Mouse (Mus musculus): ENCODE data around the gene Eif2a. TPM values are rescaled to one million over a fixed set of nuclear protein-coding genes. Genes with fewer than 3 reads are reported as not detected.

Eif2a gene
- polyA plus RNA-seq, 1 experiment = 14.4 TPM

GRCm38 (mm10) chr3:58556649-58557048, 31.0 kb downstream of the Eif2a start:
- no peak overlapping the region for H3ac ChIP-seq (ENCODE audit: control insufficient read depth, insufficient read length)
- H3K4me2 ChIP-seq (ENCODE audit: low read depth) = no peak overlapping the region
- H3K4me3 ChIP-seq = no peak overlapping the region
- H3K79me2 ChIP-seq (ENCODE audit: control insufficient read depth, insufficient read depth) = no peaks in the 10 kb centered on the region
- no peak for TF ChIP-seq REST (IDR thresholded peaks at IDR 0.05; ENCODE audit: insufficient read depth, insufficient read length)
- TF ChIP-seq USF1 (IDR thresholded peaks at IDR 0.05; ENCODE audit: low read depth) = no peak
- TF ChIP-seq MYOG (IDR thresholded peaks at IDR 0.05; ENCODE audit: control insufficient read depth in 1 of 3, insufficient read depth in 1 of 3, insufficient read length in 2 of 3, low read depth in 2 of 3) = no peak
- no peak for TF ChIP-seq E2F4 (IDR thresholded peaks at IDR 0.05; ENCODE audit: insufficient read depth)
- TF ChIP-seq CEBPB (IDR thresholded peaks at IDR 0.05; ENCODE audit: insufficient read depth, poor library complexity, severe bottlenecking) = no peak
- no peak for TF ChIP-seq MAX (IDR thresholded peaks at IDR 0.05; ENCODE audit: low read depth)
- no peak for TF ChIP-seq POLR2A (IDR thresholded peaks at IDR 0.05; ENCODE audit: insufficient read length, low read depth)
- H3K36me3 ChIP-seq (ENCODE audit: control insufficient read depth, insufficient read depth) = peaks cover 19% of the 10 kb centered on the region
- no peaks in the 10 kb centered on the region for H3K27me3 ChIP-seq (ENCODE audit: control insufficient read depth, insufficient read depth, insufficient read length)

GRCm38 (mm10) chr3:58559887-58560286, 34.3 kb downstream of the Eif2a start:
- H3K4me3 ChIP-seq = no peak overlapping the region
- no peak overlapping the region for H3K4me2 ChIP-seq (ENCODE audit: low read depth)
- H3ac ChIP-seq (ENCODE audit: control insufficient read depth, insufficient read length) = no peak overlapping the region
- H3K79me2 ChIP-seq (ENCODE audit: control insufficient read depth, insufficient read depth) = no peaks in the 10 kb centered on the region
- H3K36me3 ChIP-seq (ENCODE audit: control insufficient read depth, insufficient read depth) = peaks cover 9% of the 10 kb centered on the region
- no peak for TF ChIP-seq POLR2AphosphoS2 (IDR thresholded peaks at IDR 0.05; ENCODE audit: insufficient read length, low read depth)
- no peak for TF ChIP-seq POLR2A (IDR thresholded peaks at IDR 0.05; ENCODE audit: insufficient read length, low read depth)
- no peak for TF ChIP-seq MAX (IDR thresholded peaks at IDR 0.05; ENCODE audit: low read depth)
- TF ChIP-seq E2F4 (IDR thresholded peaks at IDR 0.05; ENCODE audit: insufficient read depth) = no peak
- no peak for TF ChIP-seq USF1 (IDR thresholded peaks at IDR 0.05; ENCODE audit: low read depth)
- no peak for TF ChIP-seq CEBPB (IDR thresholded peaks at IDR 0.05; ENCODE audit: insufficient read depth, poor library complexity, severe bottlenecking)
- no peak for TF ChIP-seq TCF12 (IDR thresholded peaks at IDR 0.05; ENCODE audit: insufficient read depth, poor library complexity, severe bottlenecking)
- no peak for TF ChIP-seq TCF3 (IDR thresholded peaks at IDR 0.05; ENCODE audit: insufficient read length, low read depth)
- TF ChIP-seq REST (IDR thresholded peaks at IDR 0.05; ENCODE audit: insufficient read depth, insufficient read length) = no peak
- TF ChIP-seq SRF (IDR thresholded peaks at IDR 0.05; ENCODE audit: control insufficient read depth, insufficient read length, low read depth) = no peak
- no peak for TF ChIP-seq MYOD1 (IDR thresholded peaks at IDR 0.05; ENCODE audit: control insufficient read depth in 1 of 3, insufficient read length in 2 of 3, low read depth in 2 of 3)
- TF ChIP-seq MYOG (IDR thresholded peaks at IDR 0.05; ENCODE audit: control insufficient read depth in 1 of 3, insufficient read depth in 1 of 3, insufficient read length in 2 of 3, low read depth in 2 of 3) = no peak
- H3K27me3 ChIP-seq (ENCODE audit: control insufficient read depth, insufficient read depth, insufficient read length) = no peaks in the 10 kb centered on the region

- Histone ChIP-seq H3K79me2 (ENCODE audit: control insufficient read depth, insufficient read depth) (no peaks in the 10 kb centered on the region), H3K27me3 (ENCODE audit: control insufficient read depth, insufficient read depth, insufficient read length) (no peaks in the 10 kb centered on the region), H3K36me3 (ENCODE audit: control insufficient read depth, insufficient read depth) (peaks cover 9% of the 10 kb centered on the region), H3K4me3 (no peak overlapping the region), H3K4me2 (ENCODE audit: low read depth) (no peak overlapping the region), H3ac (ENCODE audit: control insufficient read depth, insufficient read length) (no peak overlapping the region)
- TF ChIP-seq CEBPB (IDR thresholded peaks at IDR 0.05; ENCODE audit: insufficient read depth, poor library complexity, severe bottlenecking) = no peak
- no peak for TF ChIP-seq POLR2AphosphoS2 (IDR thresholded peaks at IDR 0.05; ENCODE audit: insufficient read length, low read depth)
- TF ChIP-seq MYOG (IDR thresholded peaks at IDR 0.05; ENCODE audit: control insufficient read depth in 1 of 3, insufficient read depth in 1 of 3, insufficient read length in 2 of 3, low read depth in 2 of 3) = no peak
- no peak for TF ChIP-seq USF1 (IDR thresholded peaks at IDR 0.05; ENCODE audit: low read depth)
- TF ChIP-seq MYOD1 (IDR thresholded peaks at IDR 0.05; ENCODE audit: control insufficient read depth in 1 of 3, insufficient read length in 2 of 3, low read depth in 2 of 3) = no peak
- no peak for TF ChIP-seq E2F4 (IDR thresholded peaks at IDR 0.05; ENCODE audit: insufficient read depth)
- TF ChIP-seq REST (IDR thresholded peaks at IDR 0.05; ENCODE audit: insufficient read depth, insufficient read length) = no peak
- TF ChIP-seq POLR2A (IDR thresholded peaks at IDR 0.05; ENCODE audit: insufficient read length, low read depth) = no peak
- TF ChIP-seq SRF (IDR thresholded peaks at IDR 0.05; ENCODE audit: control insufficient read depth, insufficient read length, low read depth) = no peak
- no peak for TF ChIP-seq TCF12 (IDR thresholded peaks at IDR 0.05; ENCODE audit: insufficient read depth, poor library complexity, severe bottlenecking)
- no peak for TF ChIP-seq MAX (IDR thresholded peaks at IDR 0.05; ENCODE audit: low read depth)
- TF ChIP-seq TCF3 (IDR thresholded peaks at IDR 0.05; ENCODE audit: insufficient read length, low read depth) = no peak
Observed at GRCm38 (mm10) chr3:58561437-58561836, 35.8 kb downstream of the Eif2a start.

- H3K27me3 ChIP-seq (ENCODE audit: control insufficient read depth, insufficient read depth, insufficient read length) = no peaks in the 10 kb centered on the region
- no peaks in the 10 kb centered on the region for H3K79me2 ChIP-seq (ENCODE audit: control insufficient read depth, insufficient read depth)
- no peak overlapping the region for H3K4me3 ChIP-seq
- H3K36me3 ChIP-seq (ENCODE audit: control insufficient read depth, insufficient read depth) = no peaks in the 10 kb centered on the region
- H3ac ChIP-seq (ENCODE audit: control insufficient read depth, insufficient read length) = no peak overlapping the region
- no peak overlapping the region for H3K4me2 ChIP-seq (ENCODE audit: low read depth)
- TF ChIP-seq SRF (IDR thresholded peaks at IDR 0.05; ENCODE audit: control insufficient read depth, insufficient read length, low read depth) (no peak), TCF12 (IDR thresholded peaks at IDR 0.05; ENCODE audit: insufficient read depth, poor library complexity, severe bottlenecking) (no peak), E2F4 (IDR thresholded peaks at IDR 0.05; ENCODE audit: insufficient read depth) (no peak), USF1 (IDR thresholded peaks at IDR 0.05; ENCODE audit: low read depth) (no peak), MAX (IDR thresholded peaks at IDR 0.05; ENCODE audit: low read depth) (no peak), MYOD1 (IDR thresholded peaks at IDR 0.05; ENCODE audit: control insufficient read depth in 1 of 3, insufficient read length in 2 of 3, low read depth in 2 of 3) (no peak)
Observed at GRCm38 (mm10) chr3:58570821-58571220, 45.2 kb downstream of the Eif2a start.
